Mouse (Mus musculus): ENCODE data around the gene Krt33a. TPM values are rescaled to one million over a fixed set of nuclear protein-coding genes. Genes with fewer than 3 reads are reported as not detected.

The Krt33a gene
- not detected for total RNA-seq (2023)

GRCm38 (mm10) chr11:100016112-100016511, at the start of gene Krt33a:
Krt33a (minus strand) TSS chr11:100016212.

GRCm38 (mm10) chr11:100050451-100050850, 34.4 kb upstream of the Krt33a start, which contains the start of gene Krt31:
Krt31 (minus strand) TSS chr11:100050551.

GRCm38 (mm10) chr11:100041454-100041853, 25.4 kb upstream of the Krt33a start, which contains the start of gene Krt34:
Krt34 (minus strand) TSS chr11:100041554.

GRCm38 (mm10) chr11:100029768-100030167, 13.8 kb upstream of the Krt33a start, which contains the start of gene Krt33b:
Krt33b (minus strand) TSS chr11:100029868.

GRCm38 (mm10) chr11:99993620-99994383, 22.2 kb downstream of the Krt33a start, which contains the start of gene Krtap17-1:
Krtap17-1 (minus strand) TSS chr11:99993994.

GRCm38 (mm10) chr11:99986180-99986647, 29.8 kb downstream of the Krt33a start, which contains the start of gene Krtap16-1:
Krtap16-1 (minus strand) TSS chr11:99986597.

GRCm38 (mm10) chr11:99978953-99979352, 37.1 kb downstream of the Krt33a start, which contains the start of gene Krtap29-1:
Krtap29-1 (minus strand) TSS chr11:99979053.

Other genes with a start within 250 kb of the Krt33a start
- gene Gm11595, start 243.3 kb downstream of the Krt33a start, total RNA-seq (2023): not detected
- gene Krtap4-8, start 235.5 kb downstream of the Krt33a start, total RNA-seq (2023): not detected
- gene Krtap4-9, start 231.0 kb downstream of the Krt33a start, total RNA-seq (2023): not detected
- gene Gm11596, start 222.7 kb downstream of the Krt33a start, total RNA-seq (2023): not detected
- gene Gm11569, start 217.3 kb downstream of the Krt33a start, total RNA-seq (2023): not detected
- gene Gm11554, start 211.8 kb downstream of the Krt33a start, total RNA-seq (2023): not detected
- gene Krtap4-13, start 206.3 kb downstream of the Krt33a start, total RNA-seq (2023): not detected
- not detected for gene Gm11564, start 200.5 kb downstream of the Krt33a start, total RNA-seq (2023)
- gene 2300003K06Rik, start 178.1 kb downstream of the Krt33a start, total RNA-seq (2023): not detected
- gene Krtap4-16, start 164.6 kb downstream of the Krt33a start, total RNA-seq (2023): not detected
- not detected for gene Gm11568, start 158.3 kb downstream of the Krt33a start, total RNA-seq (2023)
- not detected for gene Gm11559, start 151.7 kb downstream of the Krt33a start, total RNA-seq (2023)
- gene Krtap9-1, start 142.8 kb downstream of the Krt33a start, total RNA-seq (2023): not detected
- not detected for gene Gm11567, start 137.0 kb downstream of the Krt33a start, total RNA-seq (2023)
- gene Krtap31-1, start 108.3 kb downstream of the Krt33a start, total RNA-seq (2023): not detected
- gene Gm11565, start 101.5 kb downstream of the Krt33a start, total RNA-seq (2023): not detected
- gene Krtap31-2, start 79.9 kb downstream of the Krt33a start, total RNA-seq (2023): not detected
- gene Krtap9-5, start 67.7 kb downstream of the Krt33a start, total RNA-seq (2023): not detected
- gene Krtap29-1, start 37.2 kb downstream of the Krt33a start, total RNA-seq (2023): not detected
- not detected for gene Krtap16-1, start 29.6 kb downstream of the Krt33a start, total RNA-seq (2023)
- not detected for gene Krtap17-1, start 22.2 kb downstream of the Krt33a start, total RNA-seq (2023)
- not detected for gene Krt33b, start 13.7 kb upstream of the Krt33a start, total RNA-seq (2023)
- not detected for gene Krt34, start 25.3 kb upstream of the Krt33a start, total RNA-seq (2023)
- gene Krt31, start 34.3 kb upstream of the Krt33a start, total RNA-seq (2023): not detected
- not detected for gene Krt32, start 72.0 kb upstream of the Krt33a start, total RNA-seq (2023)
- gene Krt35, start 80.0 kb upstream of the Krt33a start, total RNA-seq (2023): not detected
- gene Krt36, start 89.4 kb upstream of the Krt33a start, total RNA-seq (2023): not detected
- not detected for gene Krt13, start 105.4 kb upstream of the Krt33a start, total RNA-seq (2023)
- gene Krt15, start 119.7 kb upstream of the Krt33a start, total RNA-seq (2023): not detected
- not detected for gene Krt19, start 132.5 kb upstream of the Krt33a start, total RNA-seq (2023)
- not detected for gene Krt9, start 177.0 kb upstream of the Krt33a start, total RNA-seq (2023)
- gene Krt14, start 191.3 kb upstream of the Krt33a start, total RNA-seq (2023): not detected
- not detected for gene Krt16, start 232.7 kb upstream of the Krt33a start, total RNA-seq (2023)
- not detected for gene Krt17, start 244.8 kb upstream of the Krt33a start, total RNA-seq (2023)

Data from neutrophil, adult 83 days (primary cell).